Comparison of ENCODE assay signal across 9 mouse cellular contexts in the genomic region with DNA sequence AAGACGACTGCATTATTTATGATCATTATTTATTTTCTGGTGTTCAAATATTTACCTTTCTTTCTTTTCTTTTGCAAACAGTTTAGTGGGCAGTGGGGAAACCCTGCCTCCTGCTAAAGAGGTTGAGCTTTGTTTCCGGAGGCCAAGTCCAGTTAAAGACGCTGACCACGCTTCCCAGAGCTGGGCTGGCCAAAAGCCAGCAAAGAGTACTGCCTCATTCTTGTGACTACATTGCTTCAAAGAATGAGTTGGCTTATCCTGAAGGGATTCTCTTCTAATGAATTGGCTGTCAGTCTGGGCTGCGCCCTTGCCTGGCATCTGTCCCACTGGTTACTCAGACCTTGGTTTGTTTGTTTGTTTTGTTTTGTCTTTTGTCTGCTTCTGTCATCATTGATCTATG.
DNase-seq lines count a peak whose midpoint lies in the region; ATAC-seq and TF ChIP-seq lines count a peak whose summit lies in the region.
"Had no signal": no experiment of that assay in that cellular context is flagged by ENCODE, and none has a peak within 500 bp of the region (broad histone marks: within the 10 kb centered on the region; RNA-seq: fewer than 3 reads in every experiment).

No protein-coding gene starts in this region.

- peaks cover 10% of the 10 kb centered on the region; the same call in 1 of the 2 replicates for H3K4me1 ChIP-seq in kidney, embryonic 14.5 days (ENCODE audit: control insufficient read depth, insufficient read depth, low read length)

- 36% methylated on average over 5 of the region's 5 CpGs for WGBS in kidney, embryonic 14.5 days

- H3K4me3 ChIP-seq in gastrocnemius, adult 2 months = peak overlapping the region; percentile 30; the same call in 1 of the 2 replicates
- no peak overlapping the region for H3K4me3 ChIP-seq in kidney, embryonic 14.5 days (ENCODE audit: low read length)
- H3K4me3 ChIP-seq: heart, embryonic 13.5 days had no signal

- no peak for TF ChIP-seq CTCF in gastrocnemius, adult 2 months (IDR thresholded peaks at IDR 0.05)

- H3K27ac ChIP-seq in gastrocnemius, adult 2 months = peak overlapping the region; percentile 56; the same call in 1 of the 2 replicates
- H3K27ac ChIP-seq in kidney, embryonic 14.5 days (ENCODE audit: low read depth, low read length) = no peak overlapping the region

- 0 out of 2 replicates have a peak, but pooled peaks cover 2% of the 10 kb centered on the region for H3K27me3 ChIP-seq in kidney, embryonic 14.5 days (ENCODE audit: control insufficient read depth, insufficient read depth, low read length)
- H3K27me3 ChIP-seq: heart, embryonic 13.5 days had no signal

- no peak overlapping the region for H3K4me2 ChIP-seq in kidney, embryonic 14.5 days (replicated peaks; ENCODE audit: low read depth, low read length)

- ATAC-seq in kidney, embryonic 14.5 days (ENCODE audit: low FRiP score, low TSS enrichment) = peak; percentile 32; the same call in 1 of the 2 replicates

- DNase-seq in left cerebral cortex, postnatal 10 days (ENCODE audit: extremely low spot score in 1 of 2, low spot score in 2 of 2) = peak; percentile 49 to 74
- DNase-seq in left cerebral cortex, adult 18-20 months (ENCODE audit: low spot score in 2 of 2) = no peak
- DNase-seq in adrenal gland, adult 8-10 months = peak; percentile 55
- DNase-seq in gastrocnemius, adult 2 months = peak; percentile 50
- DNase-seq in lung, postnatal 14 days = peak; percentile 76
- DNase-seq in thymus, postnatal 4 days = no peak
- DNase-seq in thymus, postnatal 0 days (ENCODE audit: low spot score) = no peak

- intact Hi-C loops in left cerebral cortex, postnatal 10 days (cut with DNase I) = no loop called here
- intact Hi-C loops in gastrocnemius, adult 2 months (cut with DNase I) = no loop called here

- H3K9ac ChIP-seq in kidney, embryonic 14.5 days (ENCODE audit: low read depth, low read length) = no peak overlapping the region
- H3K9ac ChIP-seq: heart, embryonic 13.5 days had no signal

- H3K36me3 ChIP-seq in kidney, embryonic 14.5 days (ENCODE audit: control insufficient read depth, insufficient read depth, low read length) = no peaks in the 10 kb centered on the region
- H3K36me3 ChIP-seq: heart, embryonic 13.5 days had no signal

- no peaks in the 10 kb centered on the region for H3K9me3 ChIP-seq in kidney, embryonic 14.5 days (ENCODE audit: control insufficient read depth, low read length)
- H3K9me3 ChIP-seq: heart, embryonic 13.5 days had no signal

Comparison
In these comparisons a context has a peak if more than half of its experiments do, and no peak if none do; other contexts are left out.
1. DNase-seq: peak in left cerebral cortex, postnatal 10 days (2 of 2), adrenal gland, adult 8-10 months (single experiment), gastrocnemius, adult 2 months (single experiment) and lung, postnatal 14 days (single experiment); none in left cerebral cortex, adult 18-20 months (0 of 2), thymus, postnatal 4 days (single experiment) and thymus, postnatal 0 days (single experiment).